Mouse (Mus musculus) stomach, embryonic 14.5 days (tissue): ENCODE data around the gene Sbsn. TPM values are rescaled to one million over a fixed set of nuclear protein-coding genes. Genes with fewer than 3 reads are reported as not detected.
A peak's percentile ranks its signal among the peaks of the same experiment; 100 is the strongest.

Source experiments
- ATAC-seq: fragments of 200-750 bp; cut with Nextera tagmentation; 2 replicates; pipeline ENCODE4 v1.8.0; 2017; ENCODE audit warnings: low read depth, moderate TSS enrichment; ENCODE audit not compliant: insufficient number of reproducible peaks, insufficient read depth, low FRiP score
- H3K27ac ChIP-seq: fragments of 300-500 bp; sonication (generic); 2 replicates; pipeline ENCODE4 v1.5.1; 2014; ENCODE audit warnings: mild to moderate bottlenecking, low read length, moderate library complexity, mixed read lengths
- H3K27me3 ChIP-seq: fragments of 300-500 bp; sonication (generic); 2 replicates; pipeline ENCODE4 v1.6.1; 2014; ENCODE audit warnings: low read length, control low read depth, mixed read lengths; ENCODE audit not compliant: control insufficient read depth, insufficient read depth
- H3K36me3 ChIP-seq: fragments of 300-500 bp; sonication (generic); 2 replicates; pipeline ENCODE4 v1.6.1; 2014; ENCODE audit warnings: mild to moderate bottlenecking, control low read depth, low read length, moderate library complexity, mixed read lengths; ENCODE audit not compliant: control insufficient read depth, insufficient read depth
- H3K4me1 ChIP-seq: fragments of 300-500 bp; sonication (generic); 2 replicates; pipeline ENCODE4 v1.6.1; 2014; ENCODE audit warnings: low read length, control low read depth, mixed read lengths; ENCODE audit not compliant: control insufficient read depth, insufficient read depth
- H3K4me2 ChIP-seq: fragments of 300-500 bp; sonication (generic); replicated peaks from 2 replicates; pipeline ENCODE4 v1.6.1; 2014; ENCODE audit warnings: low read depth, low read length, control low read depth
- H3K4me3 ChIP-seq: fragments of 300-500 bp; sonication (generic); 2 replicates; pipeline ENCODE4 v1.5.1; 2014; ENCODE audit warnings: low read depth, low read length, control low read depth
- H3K9ac ChIP-seq: fragments of 300-500 bp; sonication (generic); replicated peaks from 2 replicates; pipeline ENCODE4 v1.6.1; 2014; ENCODE audit warnings: low read depth, mild to moderate bottlenecking, control low read depth, low read length, moderate library complexity, mixed read lengths
- H3K9me3 ChIP-seq: fragments of 300-500 bp; sonication (generic); 2 replicates; pipeline ENCODE4 v1.6.1; 2016; ENCODE audit warnings: low read depth, low read length, control low read depth; ENCODE audit not compliant: control insufficient read depth
- WGBS: fragments of 180-500 bp; shearing (Covaris S2); extraction: QIAGEN DNeasy Blood & Tissue Kit; methylation state at CpG from one replicate; pipeline ENCODE4 v1.1.7; 2014; 5-methylcytosine and 5-hydroxymethylcytosine counted together
- polyA plus RNA-seq: library from polyadenylated mRNA; unstranded; fragments of >200 nt; fragmentation: Nextera tagmentation; extraction: Ambion mirVana; gene quantifications from 2 replicates; pipeline ENCODE4 v1.2.1, GENCODE M21; 2014

Sbsn gene
- 0.91 and 1.1 TPM in 2 replicates for polyA plus RNA-seq

DNA sequence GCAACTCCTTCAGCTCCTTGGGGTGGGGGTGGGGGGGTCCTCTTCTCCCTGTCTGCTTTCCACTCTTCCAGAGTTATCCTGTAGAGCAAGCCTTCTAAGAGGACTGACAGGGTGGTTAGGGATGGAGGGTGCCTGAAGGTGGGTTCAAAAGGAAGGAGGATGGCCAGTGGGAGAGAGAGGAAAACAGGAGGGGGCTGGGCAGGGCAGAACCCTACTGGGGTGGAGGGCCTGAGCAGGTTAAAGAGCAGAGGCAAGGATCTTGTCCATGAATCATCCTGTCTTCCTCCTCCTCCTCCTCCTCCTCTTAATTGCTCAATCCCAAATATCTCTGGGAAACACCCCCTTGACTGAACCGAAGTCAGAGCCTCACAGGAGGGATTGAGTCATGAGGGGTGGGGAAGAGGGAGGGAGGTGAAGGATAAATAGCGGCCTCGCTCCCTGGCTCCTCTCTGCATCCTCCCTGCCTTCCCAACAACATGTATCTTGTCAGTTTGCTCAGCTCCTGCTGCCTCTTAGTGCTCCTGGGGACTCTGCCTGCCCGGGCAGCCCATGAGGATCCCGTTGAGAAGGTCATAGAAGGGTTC, at the start of gene Sbsn:
TSS of gene Sbsn (plus strand) at position 386 of the 584 bp plus-strand sequence.
- H3K27ac ChIP-seq: no peak within 1 kb of the TSS
- WGBS: 36% methylated on average over 5 of the region's 5 CpGs
- no peak within 1 kb of the TSS for H3K4me3 ChIP-seq
- no peaks in the 10 kb centered on the region for H3K27me3 ChIP-seq
- H3K36me3 ChIP-seq: no peaks in the 10 kb centered on the region
- H3K9me3 ChIP-seq: 0 out of 2 replicates have a peak, but pooled peaks cover 5% of the 10 kb centered on the region
- no peak within 1 kb of the TSS for H3K4me2 ChIP-seq
- H3K9ac ChIP-seq: no peak within 1 kb of the TSS
- H3K4me1 ChIP-seq: no peaks in the 10 kb centered on the region
- ATAC-seq: no peak

DNA sequence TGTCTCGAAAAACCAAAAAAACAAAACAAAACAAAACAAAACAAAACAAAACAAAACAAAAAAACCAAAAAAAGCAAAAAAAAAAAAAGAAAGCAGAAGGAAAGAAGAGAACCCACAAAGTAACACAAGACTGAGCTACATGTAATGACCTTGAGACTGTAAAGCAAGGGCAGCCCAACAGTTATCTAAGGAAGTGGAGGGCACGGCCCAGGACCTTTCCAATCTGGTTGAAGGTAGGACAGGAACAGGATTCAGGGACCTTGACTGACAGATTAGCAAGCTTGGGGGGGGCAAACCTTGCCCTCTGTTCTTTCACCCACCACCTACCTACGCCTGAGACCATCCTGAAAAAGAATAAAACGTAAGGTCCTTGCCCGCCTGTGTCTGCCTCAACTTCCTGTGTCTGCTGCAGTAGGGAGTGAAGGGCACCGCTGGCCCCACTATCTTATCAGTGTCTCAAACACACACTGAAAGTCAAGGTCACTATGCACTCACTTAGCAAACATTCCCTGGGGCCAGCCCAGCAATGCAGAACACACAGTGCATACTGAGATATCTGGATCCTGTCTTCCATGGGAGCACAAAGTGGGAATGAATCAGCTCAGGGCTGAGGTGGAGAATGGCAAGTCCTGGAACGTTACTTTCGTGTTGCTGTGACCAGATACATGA, 44.9 kb upstream of the Sbsn start:
- ATAC-seq: peak; percentile 88
- 57% methylated on average over 8 of the region's 8 CpGs for WGBS

DNA sequence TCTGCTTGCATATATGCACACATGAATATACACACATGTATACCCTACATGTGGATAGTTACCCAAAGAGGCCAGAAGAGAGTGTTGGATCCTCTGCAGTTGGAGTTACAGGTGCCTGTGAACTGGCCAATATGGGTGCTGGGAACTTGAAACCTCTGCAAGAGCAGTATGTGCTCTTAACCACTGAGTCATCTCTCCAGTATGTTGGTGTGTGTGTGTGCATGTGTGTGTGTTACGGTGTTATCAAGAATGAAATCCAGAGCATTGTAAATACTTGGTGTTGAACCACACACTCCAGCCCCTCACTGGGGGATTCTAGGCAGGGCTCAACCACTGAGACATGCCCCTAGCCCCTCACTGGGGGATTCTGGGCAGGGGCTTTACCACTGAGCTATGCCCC, 43.8 kb upstream of the Sbsn start:
- Histone ChIP-seq H3K4me2 (no peak overlapping the region), H3K9ac (no peak overlapping the region), H3K4me3 (no peak overlapping the region), H3K27me3 (no peaks in the 10 kb centered on the region), H3K27ac (no peak overlapping the region), H3K4me1 (no peaks in the 10 kb centered on the region), H3K36me3 (no peaks in the 10 kb centered on the region), H3K9me3 (no peaks in the 10 kb centered on the region)
- no peak for ATAC-seq
- 76% methylated on average over 1 of the region's 1 CpGs for WGBS

More for the DNA sequence above, 44.9 kb upstream of the Sbsn start:
- Histone ChIP-seq H3K27me3 (no peaks in the 10 kb centered on the region), H3K4me2 (no peak overlapping the region), H3K27ac (no peak overlapping the region), H3K4me1 (no peaks in the 10 kb centered on the region), H3K4me3 (no peak overlapping the region), H3K36me3 (no peaks in the 10 kb centered on the region), H3K9me3 (no peaks in the 10 kb centered on the region), H3K9ac (no peak overlapping the region)

DNA sequence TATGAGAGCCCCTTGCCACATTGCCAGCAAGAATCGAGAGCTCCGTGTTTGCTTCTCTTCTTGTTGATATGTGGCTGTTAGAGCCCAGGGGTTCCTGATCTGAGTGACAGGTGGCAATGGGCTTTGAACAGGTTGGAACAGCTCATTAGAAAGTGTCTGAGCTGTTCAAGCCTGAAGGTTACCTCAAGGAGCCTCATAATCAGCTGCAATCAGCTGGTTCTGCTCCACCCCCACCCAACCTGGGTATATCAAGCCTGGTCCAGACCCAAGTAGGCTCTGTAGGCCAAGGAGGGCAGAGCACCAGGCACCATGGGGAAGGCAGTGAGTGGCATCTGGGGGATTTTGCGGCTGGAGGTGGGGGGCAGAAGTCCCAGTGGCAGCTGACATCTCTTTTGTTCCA, 39.3 kb upstream of the Sbsn start, which contains the start of gene Atp4a:
TSS of gene Atp4a (plus strand) at position 268 of the 400 bp plus-strand sequence.
- Histone ChIP-seq H3K27ac (no peak within 1 kb of the TSS), H3K4me2 (no peak within 1 kb of the TSS), H3K9me3 (no peaks in the 10 kb centered on the region), H3K9ac (no peak within 1 kb of the TSS), H3K27me3 (no peaks in the 10 kb centered on the region), H3K4me1 (no peaks in the 10 kb centered on the region), H3K4me3 (no peak within 1 kb of the TSS), H3K36me3 (no peaks in the 10 kb centered on the region)
- 80% methylated on average over 3 of the region's 3 CpGs for WGBS
- no peak for ATAC-seq

DNA sequence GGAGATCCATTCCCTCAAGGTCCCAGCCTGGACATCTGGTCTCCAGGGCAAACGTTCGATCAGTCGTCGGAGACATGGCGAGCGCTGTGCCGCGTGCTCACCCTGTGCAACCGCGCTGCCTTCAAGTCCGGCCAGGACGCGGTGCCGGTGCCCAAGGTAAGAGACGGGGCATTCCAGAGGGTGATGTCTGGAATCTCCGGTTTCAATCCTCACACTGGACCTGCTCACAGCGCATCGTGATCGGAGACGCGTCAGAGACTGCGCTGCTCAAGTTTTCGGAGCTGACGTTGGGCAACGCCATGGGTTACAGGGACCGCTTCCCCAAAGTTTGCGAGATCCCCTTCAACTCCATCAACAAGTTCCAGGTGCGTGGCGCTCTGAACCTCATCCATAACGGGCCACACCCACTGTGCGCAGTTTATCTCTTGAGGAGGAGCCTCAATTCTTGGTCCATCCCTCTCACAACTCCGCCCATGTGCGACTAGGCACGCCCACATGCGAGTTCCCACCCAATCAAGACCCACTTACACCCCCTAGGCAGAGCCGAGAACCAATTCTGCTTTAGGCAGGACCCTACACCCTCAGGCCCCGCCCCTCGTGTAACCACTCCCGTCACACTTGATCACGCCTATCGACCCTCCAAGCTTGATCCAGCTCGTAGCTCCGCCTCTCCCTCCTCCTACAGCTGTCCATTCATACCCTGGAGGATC, 34.1 kb upstream of the Sbsn start:
- 3% methylated on average over 43 of the region's 43 CpGs for WGBS
- no peak overlapping the region for H3K27ac ChIP-seq
- H3K27me3 ChIP-seq: no peaks in the 10 kb centered on the region

DNA sequence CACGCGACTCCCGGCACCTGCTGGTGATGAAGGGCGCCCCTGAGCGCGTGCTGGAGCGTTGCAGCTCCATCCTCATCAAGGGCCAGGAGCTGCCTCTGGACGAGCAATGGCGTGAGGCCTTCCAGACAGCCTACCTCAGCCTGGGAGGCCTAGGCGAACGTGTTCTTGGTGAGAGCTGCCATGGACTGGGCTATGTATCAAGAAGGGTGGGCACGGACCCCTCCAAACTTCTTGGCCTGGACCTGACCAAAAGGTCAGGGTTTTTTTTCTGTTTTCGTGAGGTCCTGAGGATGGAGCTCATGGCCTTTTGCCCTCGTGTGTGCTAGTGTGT, 33.6 kb upstream of the Sbsn start:
- Histone ChIP-seq H3K4me2 (peak overlapping the region; percentile 68), H3K9me3 (no peaks in the 10 kb centered on the region), H3K4me3 (peak overlapping the region; percentile 29; the same call in 1 of the 2 replicates), H3K36me3 (no peaks in the 10 kb centered on the region), H3K27ac (no peak overlapping the region), H3K4me1 (peaks cover 3% of the 10 kb centered on the region; the same call in 1 of the 2 replicates), H3K27me3 (no peaks in the 10 kb centered on the region), H3K9ac (no peak overlapping the region)
- WGBS: 12% methylated on average over 14 of the region's 14 CpGs
- no peak for ATAC-seq

More for the DNA sequence above, 34.1 kb upstream of the Sbsn start:
- Histone ChIP-seq H3K4me3 (peak overlapping the region; percentile 29), H3K9ac (no peak overlapping the region), H3K9me3 (no peaks in the 10 kb centered on the region), H3K36me3 (no peaks in the 10 kb centered on the region), H3K4me2 (peak overlapping the region; percentile 68), H3K4me1 (peaks cover 3% of the 10 kb centered on the region; the same call in 1 of the 2 replicates)
- peak; percentile 98 for ATAC-seq

DNA sequence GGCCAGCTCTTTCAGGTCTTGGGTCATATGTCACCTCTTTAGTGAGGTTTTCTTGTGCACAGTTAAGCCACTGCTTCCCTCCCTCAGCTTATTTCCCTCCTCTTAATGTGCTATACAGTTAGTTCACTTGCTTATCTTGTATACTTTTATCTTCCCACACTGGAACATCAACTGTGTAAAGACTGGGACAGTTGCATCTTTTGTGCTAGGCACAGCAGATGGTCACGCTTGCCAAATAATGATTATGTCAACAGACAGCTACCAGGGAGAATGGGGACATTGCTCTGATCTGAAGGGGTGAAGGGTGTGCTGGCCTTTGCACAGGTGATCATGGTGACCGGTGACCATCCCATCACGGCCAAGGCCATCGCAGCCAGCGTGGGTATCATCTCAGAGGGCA, 31.6 kb upstream of the Sbsn start:
- Histone ChIP-seq H3K4me1 (peaks cover 3% of the 10 kb centered on the region; the same call in 1 of the 2 replicates), H3K9ac (no peak overlapping the region), H3K4me2 (no peak overlapping the region), H3K9me3 (no peaks in the 10 kb centered on the region), H3K27ac (no peak overlapping the region), H3K4me3 (no peak overlapping the region), H3K27me3 (no peaks in the 10 kb centered on the region), H3K36me3 (no peaks in the 10 kb centered on the region)
- WGBS: 91% methylated on average over 5 of the region's 5 CpGs
- no peak for ATAC-seq

DNA sequence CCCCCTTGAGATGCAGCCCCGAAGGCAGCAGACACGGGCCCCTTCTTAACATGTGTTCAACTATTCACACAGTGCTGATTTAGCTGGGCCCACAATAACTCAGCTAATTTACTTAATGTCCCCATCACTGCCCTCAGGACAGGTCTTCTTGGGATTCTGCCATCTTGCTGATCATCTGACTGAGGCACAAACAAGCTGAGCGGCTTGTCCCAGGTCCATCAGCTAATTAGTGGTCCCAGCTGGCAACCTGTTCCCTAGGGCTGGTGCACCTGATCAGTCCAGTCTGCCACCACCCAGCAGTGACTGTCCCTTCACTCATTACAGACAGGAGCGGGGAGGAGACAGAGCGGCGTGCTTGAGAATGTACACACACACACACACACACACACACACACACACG, 30.0 kb upstream of the Sbsn start:
- 80% methylated on average over 7 of the region's 7 CpGs for WGBS
- no peaks in the 10 kb centered on the region for H3K27me3 ChIP-seq
- no peak for ATAC-seq

More for the DNA sequence above, 30.0 kb upstream of the Sbsn start:
- Histone ChIP-seq H3K9me3 (no peaks in the 10 kb centered on the region), H3K27ac (no peak overlapping the region), H3K9ac (no peak overlapping the region), H3K4me3 (no peak overlapping the region), H3K36me3 (no peaks in the 10 kb centered on the region; the same call in 1 of the 2 replicates), H3K4me2 (no peak overlapping the region), H3K4me1 (peaks cover 3% of the 10 kb centered on the region; the same call in 1 of the 2 replicates)
